Mouse (Mus musculus): Measurements from ENCODE around the gene Ift43. TPM values are rescaled to one million over a fixed set of nuclear protein-coding genes. Genes with fewer than 3 reads are reported as not detected.

Ift43 gene
- total RNA-seq, 2 experiments from 2014 or later: 42.8 to 45.3 TPM

- no peak for DNase-seq
Observed at GRCm38 (mm10) chr12:86129696-86130095, 47.4 kb downstream of the Ift43 start.

- peak; percentile 73 for DNase-seq
Observed at GRCm38 (mm10) chr12:86132799-86133198, 50.5 kb downstream of the Ift43 start.

GRCm38 (mm10) chr12:86135691-86136090, 53.4 kb downstream of the Ift43 start:
- DNase-seq: no peak

GRCm38 (mm10) chr12:86138696-86139095, 56.4 kb downstream of the Ift43 start:
- DNase-seq: no peak

GRCm38 (mm10) chr12:86142389-86142788, 60.0 kb downstream of the Ift43 start:
- no peak for DNase-seq

GRCm38 (mm10) chr12:86146246-86146645, 63.9 kb downstream of the Ift43 start:
- DNase-seq: no peak

- DNase-seq: no peak
Observed at GRCm38 (mm10) chr12:86148271-86148670, 65.9 kb downstream of the Ift43 start.

GRCm38 (mm10) chr12:86149087-86149486, 66.7 kb downstream of the Ift43 start:
- DNase-seq: no peak

GRCm38 (mm10) chr12:86151941-86152340, 69.6 kb downstream of the Ift43 start:
- DNase-seq: no peak

- no peak for DNase-seq
Observed at GRCm38 (mm10) chr12:86153213-86153957, 71.0 kb downstream of the Ift43 start.

- no peak for DNase-seq
Observed at GRCm38 (mm10) chr12:86155176-86155575, 72.8 kb downstream of the Ift43 start.

- DNase-seq: no peak
Observed at GRCm38 (mm10) chr12:86157166-86157565, 74.8 kb downstream of the Ift43 start.

GRCm38 (mm10) chr12:86157894-86158444, 75.6 kb downstream of the Ift43 start:
- peak; percentile 40 for DNase-seq

GRCm38 (mm10) chr12:86158689-86159483, 76.5 kb downstream of the Ift43 start:
- DNase-seq: peak; percentile 75

- no peak for DNase-seq
Observed at GRCm38 (mm10) chr12:86161436-86161835, 79.1 kb downstream of the Ift43 start.

GRCm38 (mm10) chr12:86161942-86162341, 79.6 kb downstream of the Ift43 start:
- DNase-seq: no peak

GRCm38 (mm10) chr12:86162890-86163816, 80.8 kb downstream of the Ift43 start:
- no peak for DNase-seq

- no peak for DNase-seq
Observed at GRCm38 (mm10) chr12:86166244-86166643, 83.9 kb downstream of the Ift43 start.

- peak; percentile 54 for DNase-seq
Observed at GRCm38 (mm10) chr12:86167075-86167474, 84.7 kb downstream of the Ift43 start.

- no peak for DNase-seq
Observed at GRCm38 (mm10) chr12:86168712-86169111, 86.4 kb downstream of the Ift43 start.

GRCm38 (mm10) chr12:86169195-86169594, 86.9 kb downstream of the Ift43 start:
- no peak for DNase-seq

- no peak for DNase-seq
Observed at GRCm38 (mm10) chr12:86173314-86173713, 91.0 kb downstream of the Ift43 start.
